Mouse (Mus musculus): Measurements from ENCODE around the gene Hjurp. TPM values are rescaled to one million over a fixed set of nuclear protein-coding genes. Genes with fewer than 3 reads are reported as not detected.

Hjurp gene
- total RNA-seq, 2 experiments from 2014 or later = 306 to 349 TPM

DNA sequence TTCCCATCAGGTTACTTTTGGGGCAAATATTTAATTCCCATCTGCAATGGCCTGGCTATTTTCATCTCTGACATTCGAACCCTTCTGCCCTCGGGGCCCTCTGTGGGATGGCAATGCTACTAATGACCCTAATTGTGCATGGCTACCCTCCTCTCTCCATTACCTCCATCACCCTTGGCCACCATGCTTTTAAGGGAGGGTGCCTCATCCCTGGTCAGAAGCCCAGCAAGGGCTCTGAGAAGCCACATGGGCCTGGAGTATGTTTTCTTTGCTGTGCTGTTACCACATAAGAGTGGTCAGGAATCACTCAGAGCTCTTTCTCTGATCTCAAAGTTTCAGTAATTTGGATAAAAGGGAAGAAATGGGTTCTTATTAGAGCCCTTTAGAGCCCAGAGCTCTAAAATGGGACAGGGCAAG lies 22.1 kb upstream of the Hjurp start:
- ATAC-seq (replicated peaks; ENCODE audit: low FRiP score, poor library complexity, severe bottlenecking) = 0 out of 2 replicates have a peak, but pooled peaks have one; percentile 5

DNA sequence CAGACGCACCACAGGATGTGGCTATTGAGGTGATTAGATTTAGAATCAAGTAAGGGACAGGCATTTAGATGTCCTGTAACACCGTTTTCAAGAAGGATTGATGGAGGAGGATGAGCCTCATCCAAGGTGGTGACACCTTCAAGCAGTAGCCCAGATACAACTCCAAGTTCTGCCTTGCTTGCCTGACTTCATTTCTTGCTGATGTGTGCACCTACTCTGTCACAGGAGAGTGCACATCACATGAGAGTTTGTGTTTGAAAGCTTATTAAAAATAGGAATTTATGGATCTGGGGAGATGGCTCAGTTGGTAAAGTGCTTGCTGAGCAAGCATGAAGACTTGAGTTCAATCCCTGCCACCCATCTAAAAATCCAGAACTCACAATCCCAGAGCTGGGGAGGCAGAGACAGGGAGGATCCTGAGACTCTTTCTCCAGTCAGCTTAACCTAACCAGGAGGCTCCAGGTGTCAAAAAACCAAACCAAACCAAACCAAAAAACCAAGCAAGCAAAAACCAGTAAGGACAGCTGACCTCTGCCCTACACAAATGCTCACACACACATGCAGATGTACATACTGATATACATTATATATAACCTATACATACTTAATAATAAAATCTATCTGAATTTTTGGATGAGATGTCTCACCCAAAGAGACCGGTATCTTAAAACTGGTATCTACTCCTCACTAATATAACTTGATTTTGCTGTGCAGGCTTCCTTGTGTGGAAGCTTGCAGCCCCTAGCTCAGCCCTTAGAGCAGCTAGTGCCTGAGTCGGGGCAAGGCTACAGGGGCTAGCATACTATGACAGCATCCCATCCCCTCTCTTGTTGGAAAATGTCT lies 21.5 kb upstream of the Hjurp start:
- ATAC-seq (replicated peaks; ENCODE audit: low FRiP score, poor library complexity, severe bottlenecking) = 0 out of 2 replicates have a peak, but pooled peaks have one; percentile 7

DNA sequence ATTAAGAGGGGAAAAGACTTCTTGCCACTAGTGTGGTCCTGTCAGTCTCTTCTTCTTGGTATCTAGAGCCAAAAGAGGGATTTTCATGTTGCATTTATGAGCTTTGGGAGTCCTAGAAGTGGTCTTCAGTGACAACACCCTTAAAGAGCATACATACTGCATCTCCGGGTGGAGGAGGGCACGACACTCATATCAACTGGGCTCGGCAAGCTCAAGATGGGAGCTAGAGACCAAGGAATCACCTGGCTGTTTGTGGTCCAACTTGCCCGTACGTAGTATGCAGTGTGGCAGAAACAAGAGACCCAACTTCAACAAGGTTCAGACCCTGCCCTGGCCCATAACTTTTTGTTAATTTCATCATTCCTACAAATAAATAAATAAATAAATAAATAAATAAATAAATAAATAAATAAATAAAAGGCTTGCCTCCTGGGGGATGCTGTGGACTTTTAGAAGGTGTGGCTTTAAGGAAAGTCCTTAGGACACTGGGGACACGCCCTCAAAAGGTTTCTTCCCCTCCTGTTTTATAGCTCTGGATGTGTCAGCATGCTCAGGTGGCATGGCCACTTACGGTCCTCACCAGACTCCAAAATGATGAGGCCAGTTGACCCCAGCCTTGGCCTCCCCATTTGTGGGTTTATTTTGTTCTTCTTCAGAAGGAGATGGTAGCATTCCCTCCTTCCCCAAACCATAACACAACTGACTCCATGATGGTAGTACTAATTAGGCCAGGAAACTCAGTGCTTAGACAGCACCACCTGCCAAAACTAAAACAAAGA lies 20.2 kb upstream of the Hjurp start:
- no peak for ATAC-seq (replicated peaks; ENCODE audit: low FRiP score, poor library complexity, severe bottlenecking)

DNA sequence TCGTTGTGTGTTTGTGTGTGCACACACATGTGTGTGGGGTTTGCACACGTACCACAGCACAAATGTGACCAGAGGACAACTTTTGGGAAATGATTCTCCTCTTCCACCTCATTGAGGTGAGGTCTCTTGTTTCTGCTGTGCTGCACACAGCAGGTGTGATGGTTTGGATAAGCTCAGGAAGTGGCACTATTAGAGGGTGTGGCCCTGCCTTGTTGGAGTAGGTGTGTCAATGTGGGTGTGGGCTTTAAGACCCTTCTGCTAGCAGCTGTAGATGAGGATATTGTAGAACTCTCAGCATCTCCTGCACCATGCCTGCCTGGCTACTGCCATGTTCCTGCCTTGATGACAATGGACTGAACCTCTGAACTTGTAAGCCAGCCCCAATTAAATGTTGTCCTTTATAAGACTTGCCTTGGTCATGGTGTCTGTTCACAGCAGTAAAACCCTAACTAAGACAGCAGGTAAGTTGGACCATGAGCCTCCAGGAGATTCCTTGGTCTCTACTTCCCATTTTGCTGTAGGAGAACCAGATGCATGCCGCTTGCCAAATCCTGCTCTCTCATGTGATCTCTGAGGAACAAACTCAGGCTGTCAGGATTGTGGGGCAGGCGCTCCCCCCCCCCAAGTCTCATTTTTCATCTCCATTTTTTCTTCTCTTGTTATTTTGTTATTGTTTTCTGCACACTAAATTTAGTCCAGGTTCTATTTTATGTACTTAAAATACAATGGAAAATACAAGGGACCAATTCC lies 18.9 kb upstream of the Hjurp start:
- ATAC-seq (replicated peaks; ENCODE audit: low FRiP score, poor library complexity, severe bottlenecking) = 0 out of 2 replicates have a peak, but pooled peaks have one; percentile 2

DNA sequence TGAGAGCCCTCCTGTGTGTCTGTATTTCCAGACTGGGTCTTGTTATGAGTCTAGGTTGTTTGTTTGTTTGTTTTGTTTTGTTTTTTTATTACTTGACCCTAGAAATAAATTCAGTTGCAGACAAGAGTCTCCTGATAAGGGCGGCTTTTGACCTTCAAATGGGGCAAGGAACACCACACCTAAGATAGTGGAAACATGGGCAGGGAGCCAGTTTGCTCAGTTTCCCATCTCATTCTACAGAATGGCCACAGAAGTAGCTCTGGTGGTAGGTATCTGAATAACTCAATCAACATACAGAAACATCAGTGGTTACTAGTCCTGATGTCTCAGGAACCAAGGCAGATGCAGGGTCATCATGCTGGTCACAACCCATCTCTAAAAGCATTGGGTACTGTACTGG lies 17.2 kb upstream of the Hjurp start:
- ATAC-seq (replicated peaks; ENCODE audit: low FRiP score, poor library complexity, severe bottlenecking) = no peak

DNA sequence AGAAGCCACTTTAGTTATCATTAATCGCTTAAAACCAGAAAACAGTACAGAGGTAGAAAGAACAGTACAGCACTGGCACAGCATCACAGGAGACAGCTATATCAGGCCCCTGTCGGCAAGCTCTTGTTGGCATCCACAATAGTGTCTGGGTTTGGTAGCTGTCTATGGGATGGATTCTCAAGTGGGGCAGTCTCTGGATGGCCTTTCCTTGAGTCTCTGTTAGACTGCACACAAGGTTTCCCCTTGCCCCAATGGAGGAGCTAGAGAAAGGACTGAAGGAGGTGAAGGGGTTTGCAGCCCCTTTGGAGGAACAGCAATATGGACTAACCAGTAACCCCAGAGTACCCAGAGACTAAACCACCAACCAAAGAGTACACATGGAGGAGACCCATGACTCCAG lies 14.6 kb upstream of the Hjurp start:
- no peak for ATAC-seq (replicated peaks; ENCODE audit: low FRiP score, poor library complexity, severe bottlenecking)

DNA sequence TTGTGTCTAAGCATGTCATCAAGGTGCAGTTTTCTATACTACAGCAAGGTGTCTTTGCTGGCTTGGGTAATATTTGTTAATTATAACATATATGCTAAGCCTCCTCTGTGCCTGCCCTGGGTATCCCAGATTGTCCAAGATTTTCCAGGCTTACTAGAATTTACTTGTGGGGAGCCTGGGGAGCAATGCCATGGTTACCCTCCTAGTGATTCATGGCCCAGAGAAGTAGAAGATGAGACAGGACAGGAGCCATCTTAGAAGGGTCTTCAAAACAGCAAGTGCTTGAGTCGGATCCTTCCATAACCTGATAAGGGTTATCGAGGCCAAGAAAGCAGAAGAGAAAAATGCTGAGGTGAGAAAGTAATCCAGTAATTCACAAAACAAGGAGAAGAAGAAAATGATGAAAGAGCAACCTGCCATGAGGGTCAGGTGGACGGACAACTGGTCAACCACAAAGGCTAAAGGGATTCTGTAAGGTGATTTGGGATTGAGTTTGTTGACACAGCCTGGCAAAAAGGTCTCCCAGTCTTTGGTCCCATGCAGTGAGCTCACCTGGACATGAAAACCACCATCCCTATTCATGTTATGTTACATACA lies 14.1 kb upstream of the Hjurp start:
- ATAC-seq (replicated peaks; ENCODE audit: low FRiP score, poor library complexity, severe bottlenecking) = no peak

DNA sequence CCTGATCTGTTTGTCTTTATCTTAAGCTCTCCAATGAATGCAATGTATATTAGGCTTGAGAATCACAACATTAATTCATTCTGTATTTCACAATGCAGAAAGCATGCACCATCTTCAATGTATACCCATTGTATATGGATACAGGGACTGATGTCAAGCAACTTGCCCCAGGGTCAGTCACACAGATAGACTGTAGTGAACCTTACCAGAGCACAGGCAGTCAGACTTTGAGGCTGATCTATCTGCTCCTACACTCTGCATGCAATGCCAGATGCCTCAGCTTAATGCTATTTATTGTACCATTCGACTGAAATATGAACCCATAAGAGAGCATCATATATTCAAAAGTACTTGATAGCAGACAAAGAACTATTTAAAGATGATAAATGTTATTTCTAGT lies 13.1 kb upstream of the Hjurp start:
- no peak for ATAC-seq (replicated peaks; ENCODE audit: low FRiP score, poor library complexity, severe bottlenecking)

DNA sequence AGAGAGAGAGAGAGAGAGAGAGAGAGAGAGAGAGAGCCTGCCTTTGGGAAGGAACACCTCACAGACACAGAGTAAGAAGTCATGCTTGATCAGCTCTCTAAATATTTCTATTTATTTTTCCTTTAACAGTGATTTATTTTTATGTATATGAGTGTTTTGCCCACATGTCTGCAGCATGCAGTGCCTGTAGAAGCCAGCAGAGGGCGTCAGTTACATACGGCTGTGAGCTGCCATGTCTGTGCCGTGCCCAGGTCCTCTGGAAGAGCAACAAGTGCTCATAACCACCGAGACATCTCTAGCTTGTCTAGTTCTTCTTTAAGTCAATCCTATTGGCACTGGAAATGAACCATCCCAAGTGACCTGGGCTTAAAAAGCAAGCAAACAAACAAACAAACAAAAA lies 12.5 kb upstream of the Hjurp start:
- ATAC-seq (replicated peaks; ENCODE audit: low FRiP score, poor library complexity, severe bottlenecking) = 0 out of 2 replicates have a peak, but pooled peaks have one; percentile 32

DNA sequence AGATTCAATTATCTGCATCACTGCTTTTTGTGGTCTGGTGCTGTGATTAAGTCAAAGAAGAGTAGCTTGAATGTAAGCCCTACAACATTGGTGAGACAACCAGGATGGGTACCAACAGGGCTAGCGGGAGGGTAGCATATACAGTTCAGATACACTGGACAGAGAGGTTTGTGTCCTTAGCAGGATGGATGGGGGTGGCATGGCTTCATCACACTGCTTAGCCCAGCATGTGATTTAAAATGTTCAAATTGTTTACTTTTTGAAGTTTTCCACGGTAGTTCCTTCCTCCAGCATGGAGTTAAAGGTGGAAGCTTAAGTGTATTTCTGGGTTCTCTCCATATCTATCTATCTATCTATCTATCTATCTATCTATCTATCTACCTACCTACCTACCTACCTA lies 11.7 kb upstream of the Hjurp start:
- no peak for ATAC-seq (replicated peaks; ENCODE audit: low FRiP score, poor library complexity, severe bottlenecking)

DNA sequence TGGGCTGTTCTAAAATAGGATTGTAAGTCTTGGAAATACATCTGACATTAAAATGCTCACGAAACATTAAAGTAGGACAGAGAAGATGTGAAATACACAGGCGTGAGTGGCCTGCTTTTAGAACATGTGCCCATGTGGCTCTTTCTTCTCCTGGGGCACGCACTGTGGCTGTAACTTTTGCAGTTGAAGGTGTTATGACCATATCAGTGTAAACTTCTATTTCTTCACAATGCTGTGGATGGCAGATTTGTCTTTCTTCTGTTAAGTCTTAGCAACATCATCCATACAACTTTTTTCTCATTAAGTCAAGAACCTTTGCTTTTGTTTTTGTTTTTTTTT lies 11.3 kb upstream of the Hjurp start:
- no peak for ATAC-seq (replicated peaks; ENCODE audit: low FRiP score, poor library complexity, severe bottlenecking)

DNA sequence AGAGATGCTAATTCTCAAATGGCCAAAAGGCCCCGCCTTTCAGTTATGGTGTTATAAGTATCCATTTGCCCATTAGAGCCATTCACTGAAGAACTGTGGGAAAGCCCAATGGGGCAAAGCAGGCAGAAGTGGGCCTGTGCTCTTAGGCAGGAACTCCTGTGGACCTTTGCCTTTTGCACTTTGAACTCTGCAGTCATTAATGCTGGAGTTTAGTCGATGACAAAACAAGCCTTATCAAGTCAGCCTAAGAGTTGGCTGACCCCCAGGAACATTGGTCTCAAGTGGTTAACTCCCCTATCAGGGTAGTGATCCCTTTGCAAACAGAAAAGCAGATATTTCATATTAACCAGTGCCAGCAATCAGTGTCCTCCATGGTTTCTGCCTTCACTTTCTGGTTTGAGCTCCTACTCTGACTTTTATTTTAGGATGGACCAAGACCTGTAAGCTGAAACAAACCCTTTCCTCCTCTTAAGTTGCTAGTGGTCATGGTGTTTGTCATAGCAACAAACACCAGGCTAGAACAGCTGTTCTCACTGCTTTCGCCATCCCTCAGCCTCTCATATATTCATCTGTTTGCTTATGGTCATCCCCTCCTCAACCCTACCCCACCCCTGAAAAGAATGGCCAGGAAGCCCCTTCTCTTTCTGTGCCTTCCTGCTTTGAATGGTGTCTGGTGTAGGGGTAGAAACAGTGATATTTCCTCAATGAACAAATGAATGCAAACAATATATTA lies 10.8 kb upstream of the Hjurp start:
- no peak for ATAC-seq (replicated peaks; ENCODE audit: low FRiP score, poor library complexity, severe bottlenecking)

DNA sequence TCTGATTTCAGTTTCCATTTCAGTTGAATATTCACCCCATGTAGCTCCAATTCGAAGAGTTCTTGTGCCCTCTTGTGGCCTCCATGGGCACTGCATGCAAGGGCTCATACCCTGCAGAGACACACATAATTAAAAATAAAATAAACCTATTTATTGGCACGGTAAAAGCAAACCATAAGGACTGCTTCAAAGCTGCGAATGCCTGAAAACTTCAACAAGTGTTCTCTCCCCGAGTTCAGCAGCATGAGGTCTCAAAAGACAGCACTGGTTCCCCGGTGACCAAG lies 10.2 kb upstream of the Hjurp start:
- peak; percentile 20; the same call in 1 of the 2 replicates for ATAC-seq (replicated peaks; ENCODE audit: low FRiP score, poor library complexity, severe bottlenecking)

DNA sequence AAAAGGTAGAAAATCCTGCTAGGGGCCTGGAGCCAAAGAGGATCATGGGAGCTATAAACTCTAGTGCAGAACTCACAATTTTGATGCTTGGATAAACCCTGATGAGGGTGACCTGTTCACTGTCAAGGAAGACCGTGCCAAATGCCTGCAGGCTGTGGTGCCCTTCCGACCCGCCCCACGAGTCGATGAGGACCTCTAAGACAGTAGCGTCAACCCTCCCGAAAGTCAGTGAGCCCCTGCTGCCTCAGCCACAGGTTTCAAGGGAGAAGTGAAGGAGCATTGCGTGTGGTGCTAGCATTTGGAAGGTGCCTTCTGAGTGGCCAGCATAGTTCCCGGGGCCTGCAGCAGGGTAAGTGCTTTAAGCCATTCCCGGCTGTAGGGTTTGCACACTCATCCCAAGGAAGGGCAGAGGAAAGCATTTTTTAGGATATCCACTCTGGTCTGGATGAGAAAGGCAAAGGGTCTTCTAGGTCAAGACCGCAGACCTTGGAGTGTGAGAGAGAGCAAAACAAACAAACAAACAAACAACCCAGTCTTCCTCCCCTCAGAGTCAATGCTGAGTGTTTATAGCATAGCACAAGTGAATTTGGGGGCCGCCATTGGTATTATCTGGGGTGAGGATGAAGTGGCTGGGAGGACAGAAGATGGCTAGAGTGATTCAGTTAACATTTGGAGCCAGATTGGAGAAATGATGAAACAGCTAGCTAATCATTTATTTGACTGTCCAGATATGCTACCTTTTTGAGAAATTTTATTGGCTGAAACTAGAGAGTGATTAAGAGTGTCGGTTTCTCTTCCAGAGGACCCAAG lies 9.7 kb upstream of the Hjurp start:
- ATAC-seq (replicated peaks; ENCODE audit: low FRiP score, poor library complexity, severe bottlenecking) = no peak

DNA sequence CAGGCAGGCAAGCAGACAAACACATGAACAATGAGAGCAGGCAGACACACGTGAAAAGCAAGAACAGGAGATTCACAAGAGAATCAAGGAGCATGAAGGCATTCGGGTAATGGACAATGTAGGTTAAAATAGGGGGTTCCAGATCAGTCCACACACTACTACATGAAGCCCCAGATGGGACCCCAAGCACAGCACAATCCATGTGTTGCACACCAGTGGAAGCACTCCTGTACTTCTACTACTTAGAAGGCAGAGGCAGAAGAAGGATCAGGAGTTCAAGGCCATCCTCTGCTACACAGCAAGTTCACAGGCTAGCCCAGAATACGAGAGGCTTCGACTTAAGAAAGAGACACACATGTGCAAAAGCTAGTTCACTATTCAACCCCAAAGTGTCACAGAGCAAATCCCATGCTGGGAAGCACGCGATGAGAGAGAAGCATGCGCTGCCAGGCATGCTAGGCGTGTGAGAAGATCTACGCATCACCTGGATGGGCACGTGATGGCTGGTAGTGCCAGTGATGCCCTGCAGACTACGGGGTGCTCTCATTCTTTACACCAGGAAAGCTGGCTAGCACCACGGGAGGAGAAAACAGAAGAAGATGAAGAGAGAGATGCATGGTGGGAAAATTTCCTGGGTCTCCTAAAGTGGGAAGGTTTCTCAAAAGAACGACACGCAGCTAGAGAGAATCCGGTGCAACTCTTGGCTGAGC lies 8.9 kb upstream of the Hjurp start:
- ATAC-seq (replicated peaks; ENCODE audit: low FRiP score, poor library complexity, severe bottlenecking) = no peak

DNA sequence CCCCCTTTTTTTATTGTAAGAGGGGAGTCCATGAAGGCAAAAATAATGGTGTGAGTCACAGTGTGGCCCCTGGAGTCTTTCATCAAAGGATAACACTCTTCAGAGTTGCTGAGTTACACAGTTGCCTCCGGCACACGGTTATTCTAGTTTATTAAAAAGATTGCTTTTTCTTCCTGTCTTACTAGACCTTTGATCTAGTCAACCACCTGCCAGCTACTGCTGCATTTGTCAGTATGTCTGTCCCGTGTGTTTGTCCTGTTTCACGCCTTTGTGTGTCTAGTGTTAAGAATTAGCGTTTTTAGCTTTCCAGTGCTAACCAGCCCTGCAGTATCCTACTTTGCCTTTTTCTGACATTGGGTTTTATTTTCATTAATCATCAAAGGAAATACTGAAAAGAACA lies 8.2 kb upstream of the Hjurp start:
- no peak for ATAC-seq (replicated peaks; ENCODE audit: low FRiP score, poor library complexity, severe bottlenecking)

DNA sequence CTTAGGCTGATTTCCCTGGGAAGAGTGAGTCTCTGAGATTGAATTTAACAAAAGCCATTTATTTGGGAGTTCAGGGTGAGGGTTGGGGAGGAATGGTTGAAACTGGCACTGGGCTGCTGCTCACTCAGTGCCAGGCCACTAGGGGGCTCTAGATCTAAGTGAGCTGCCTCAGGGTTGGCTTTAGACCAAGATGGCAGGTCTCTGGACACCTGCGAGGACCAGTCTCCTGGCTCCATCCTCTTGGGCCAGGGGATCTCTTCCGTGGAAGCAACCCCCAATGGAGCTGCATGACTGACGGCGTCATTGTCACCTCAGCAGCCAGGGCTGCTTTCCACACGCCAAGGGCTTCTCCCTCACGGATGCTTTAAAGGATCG lies 7.5 kb upstream of the Hjurp start:
- ATAC-seq (replicated peaks; ENCODE audit: low FRiP score, poor library complexity, severe bottlenecking) = peak; percentile 54

DNA sequence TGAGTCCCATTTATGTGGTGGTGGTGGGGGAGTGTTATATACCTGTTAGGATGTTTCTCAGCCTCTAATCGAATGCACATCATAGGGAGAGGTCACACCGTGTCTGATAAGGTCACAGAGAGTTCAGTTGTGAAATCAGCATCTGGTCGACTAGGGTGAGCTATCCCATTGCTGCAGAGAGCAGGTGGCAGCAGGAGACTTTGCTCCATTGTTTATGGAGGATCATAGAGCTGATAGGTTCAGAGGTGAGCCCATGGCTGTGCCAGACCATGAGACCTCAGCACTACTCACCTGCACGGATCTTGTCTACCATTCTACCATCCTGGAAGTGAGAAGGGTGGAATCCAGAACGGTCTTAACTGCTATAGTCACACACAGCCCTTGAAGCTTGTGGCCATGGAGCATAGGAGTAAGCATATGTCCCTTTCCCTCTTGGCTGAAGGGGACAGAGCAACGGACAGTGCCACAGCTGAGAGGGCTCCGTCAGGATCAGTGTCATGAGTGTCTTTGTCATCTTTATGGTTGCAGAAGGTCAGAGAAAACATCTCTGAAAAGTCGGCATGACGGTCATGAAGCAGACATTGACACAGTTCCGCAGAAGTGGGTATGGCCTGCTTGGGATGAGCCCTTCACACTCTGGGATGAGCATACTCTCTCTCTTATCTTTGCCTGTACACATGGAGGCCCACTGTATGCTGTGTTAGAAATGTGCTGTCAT lies 7.0 kb upstream of the Hjurp start:
- peak; percentile 8 for ATAC-seq (replicated peaks; ENCODE audit: low FRiP score, poor library complexity, severe bottlenecking)
